Mouse (Mus musculus): ENCODE data around the gene Rapgef2.

DNA sequence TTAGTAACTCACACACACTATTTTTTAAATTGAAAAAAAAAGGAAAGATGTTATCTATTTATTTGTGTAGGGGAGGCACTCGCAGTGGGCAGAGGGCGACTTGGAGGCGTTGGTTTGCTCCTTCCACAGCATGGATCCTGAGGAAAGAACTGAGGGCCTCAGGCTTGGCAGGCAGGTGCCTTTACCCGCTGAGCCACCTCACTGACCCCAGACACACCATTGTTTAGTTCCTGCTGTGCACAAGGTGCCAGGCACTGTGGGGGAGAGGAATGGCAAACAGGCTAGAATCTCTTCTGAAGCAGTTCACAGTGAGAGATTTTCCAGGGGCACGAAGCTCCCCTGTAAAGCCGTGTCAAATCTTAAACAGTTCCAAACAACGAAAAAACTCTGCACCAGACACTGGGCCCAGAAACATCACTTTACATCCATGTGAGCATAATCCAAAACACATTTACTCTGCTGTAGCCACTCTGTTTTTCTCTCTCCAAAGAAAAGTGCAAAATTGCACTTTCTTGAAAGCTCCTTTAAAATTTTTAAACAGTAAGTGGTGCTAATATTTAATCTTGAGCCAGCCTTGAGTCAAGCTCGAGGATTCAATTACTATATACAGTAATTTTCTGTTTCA is 43.5 kb upstream of the Rapgef2 start:
- no peak for TF ChIP-seq CTCF (IDR thresholded peaks at IDR 0.05; ENCODE audit: control insufficient read depth, insufficient read depth, low read length)
- no peak for TF ChIP-seq POLR2A (IDR thresholded peaks at IDR 0.05; ENCODE audit: borderline replicate concordance, control insufficient read depth, low read depth, low read length)
